Mouse (Mus musculus) left cerebral cortex, adult 8-10 months (tissue): ENCODE measurements around the gene Phf7. TPM values are rescaled to one million over a fixed set of nuclear protein-coding genes. Genes with fewer than 3 reads are reported as not detected.

Source experiments
- DNase-seq, 2 experiments: peaks; one replicate each; pipeline ENCODE4 v3.0.0; 2022; ENCODE audit warnings: low spot score in 2 of 2
- total RNA-seq, 4 experiments: library from RNA; stranded (reverse); gene quantifications; 2 replicates each; pipeline ENCODE4 v1.2.4; 2022

Phf7 gene
- 1 to 10 TPM; 5.1 to 6.3 (median 5.7) TPM for total RNA-seq

DNA sequence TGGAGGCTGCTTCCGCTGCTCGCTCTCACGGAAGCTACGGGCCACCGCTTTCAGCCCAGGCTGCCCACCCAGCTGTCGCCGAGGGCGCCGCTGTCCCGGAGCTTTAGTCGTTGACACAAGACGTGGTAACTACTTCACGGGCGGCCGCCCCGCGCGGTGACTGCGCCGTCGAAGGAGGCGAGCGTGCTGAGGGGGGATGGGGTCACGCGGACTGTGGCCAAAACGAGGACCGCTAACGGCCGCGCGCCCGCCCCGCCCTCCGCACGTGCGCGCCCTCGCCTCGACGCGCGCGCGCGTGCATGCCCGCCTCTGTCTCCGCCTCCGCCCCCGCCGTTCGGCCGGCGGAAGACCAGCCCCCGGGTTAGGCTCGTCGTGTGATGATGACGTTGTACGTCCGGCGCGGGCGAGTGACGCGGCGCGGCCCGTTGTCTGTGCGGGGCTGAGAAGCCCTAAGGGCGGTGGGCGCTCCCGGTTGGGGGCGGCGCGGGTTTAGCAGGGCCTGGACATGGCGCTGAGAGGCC lies at the start of gene Phf7, which contains the start of gene Bap1:
Phf7 (minus strand) TSS at position 234 of the 521 bp plus-strand sequence.
Bap1 (plus strand) TSS at position 367 of the 521 bp plus-strand sequence.
- DNase-seq = peak; percentile 93 to 94

DNA sequence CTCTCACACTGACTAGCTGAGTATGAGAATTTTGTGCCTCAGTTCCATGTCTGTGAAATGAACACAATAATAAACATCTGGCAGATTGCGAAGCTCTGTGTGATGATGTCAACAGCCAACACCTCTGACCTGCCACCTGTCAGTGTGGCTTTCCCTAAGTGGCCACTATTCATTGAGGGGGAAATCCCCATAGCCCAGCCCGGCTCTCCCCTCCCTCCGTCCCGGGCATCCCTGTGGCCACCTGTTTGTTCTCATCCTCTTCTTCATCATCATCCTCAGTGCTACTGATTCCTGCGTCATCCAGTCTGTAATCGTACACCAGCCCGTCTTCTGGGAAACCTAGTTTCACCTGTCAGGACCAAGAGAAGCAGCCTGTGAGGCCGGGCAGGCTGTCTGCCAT lies 34.6 kb upstream of the Phf7 start:
- DNase-seq = no peak

DNA sequence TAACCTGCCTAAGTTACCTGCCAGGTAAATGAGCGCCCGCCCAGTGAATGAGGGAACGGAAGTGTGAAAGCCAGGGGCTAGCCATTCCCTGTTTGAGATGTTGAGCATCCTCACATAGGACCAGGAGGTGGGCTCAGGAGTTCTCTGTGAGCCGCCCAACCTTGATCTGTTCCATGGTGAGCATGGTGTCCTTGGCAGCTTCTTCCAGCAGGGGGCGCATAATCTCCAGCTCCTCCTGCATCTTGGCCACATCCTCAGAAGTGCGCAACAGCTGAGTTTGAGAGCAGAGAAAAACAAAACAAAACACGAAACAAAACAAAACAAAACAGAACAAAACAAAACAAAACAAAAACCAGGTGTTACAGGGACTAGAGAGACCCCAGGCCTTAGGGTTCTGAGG lies 21.0 kb upstream of the Phf7 start:
- peak; percentile 39 to 79 for DNase-seq

DNA sequence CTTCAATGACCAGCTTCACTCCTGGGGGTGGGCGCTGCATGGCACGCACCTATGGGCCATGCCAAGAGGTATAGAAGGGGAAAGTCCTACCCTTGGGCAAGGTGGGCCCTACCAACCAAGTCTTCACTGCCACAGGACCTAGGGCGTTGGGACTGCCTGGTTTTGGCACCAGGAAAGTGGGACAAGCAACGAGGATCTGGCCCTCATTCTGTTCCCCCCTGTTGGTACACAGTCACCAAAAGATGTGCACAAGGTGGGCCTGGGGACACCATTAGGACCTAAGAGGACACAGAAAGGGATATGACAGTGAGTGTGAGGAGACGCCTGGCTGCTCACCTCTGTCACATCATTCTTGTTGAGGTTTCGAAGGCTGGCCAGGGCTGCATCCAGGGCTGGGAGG lies 20.0 kb upstream of the Phf7 start:
- DNase-seq = no peak

DNA sequence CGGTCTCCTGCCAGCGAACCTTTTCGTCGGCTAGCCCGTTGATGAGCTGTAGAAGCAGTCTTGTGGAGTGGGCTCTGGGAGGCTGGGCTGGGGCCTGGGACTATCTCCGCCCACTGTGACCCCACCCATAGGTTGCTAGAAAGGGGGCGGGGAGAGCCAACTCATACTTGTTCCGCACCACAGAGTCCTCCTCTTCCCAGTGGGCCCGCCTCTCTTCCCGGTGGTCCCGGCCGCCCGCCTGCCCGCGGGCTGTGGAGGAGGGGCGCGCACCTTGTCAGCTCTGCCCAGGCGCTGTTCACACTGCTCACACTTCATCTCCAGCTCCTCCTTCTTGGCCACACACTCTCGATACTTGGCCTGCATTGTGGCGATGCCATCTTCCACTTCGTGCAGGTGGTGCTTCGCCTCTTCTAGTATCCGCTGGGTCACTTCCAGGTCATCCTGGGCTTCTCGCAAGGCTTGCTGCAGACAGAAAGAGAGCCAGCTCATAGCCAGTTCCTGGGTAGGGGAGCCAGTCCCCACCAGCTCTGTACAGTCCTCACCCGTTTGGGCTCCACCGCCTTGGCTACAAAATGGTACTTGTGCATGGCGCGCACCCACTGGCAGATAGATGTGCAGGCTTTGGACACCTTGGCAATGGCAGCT lies 18.5 kb upstream of the Phf7 start:
- peak in 1 of 2 experiments; percentile 55 for DNase-seq

DNA sequence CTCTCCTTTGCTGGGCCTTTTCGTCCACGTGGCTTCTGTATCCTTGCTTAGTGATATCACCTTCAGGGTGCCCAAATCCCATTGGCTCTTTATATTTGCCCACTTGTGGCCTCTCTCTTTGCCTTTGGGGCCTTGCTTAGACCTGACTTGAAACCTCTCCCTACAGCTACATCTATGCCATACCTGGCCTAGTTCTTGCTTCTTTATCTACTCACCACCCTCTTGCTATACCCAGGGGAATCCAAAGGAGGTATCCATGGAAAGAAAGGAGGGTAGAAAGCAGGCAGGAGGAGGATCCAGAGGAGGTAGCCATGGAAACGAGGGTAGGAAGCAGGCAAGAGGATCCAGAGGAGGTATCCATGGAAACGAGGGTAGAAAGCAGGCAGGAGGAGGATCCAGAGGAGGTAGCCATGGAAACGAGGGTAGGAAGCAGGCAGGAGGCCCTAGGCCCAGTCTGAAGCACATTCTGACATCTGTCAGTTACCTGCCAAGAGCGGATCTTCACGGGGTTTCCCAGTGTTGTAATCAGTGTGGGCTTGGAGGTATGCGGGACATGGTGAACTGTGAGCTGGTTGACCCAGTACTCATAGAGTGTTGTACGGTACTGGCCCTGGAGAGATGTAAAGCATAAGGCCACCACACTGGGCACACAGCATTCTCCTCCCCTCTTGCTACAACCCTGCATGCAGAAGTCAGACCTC lies 17.3 kb upstream of the Phf7 start:
- peak; percentile 68 to 86 for DNase-seq

DNA sequence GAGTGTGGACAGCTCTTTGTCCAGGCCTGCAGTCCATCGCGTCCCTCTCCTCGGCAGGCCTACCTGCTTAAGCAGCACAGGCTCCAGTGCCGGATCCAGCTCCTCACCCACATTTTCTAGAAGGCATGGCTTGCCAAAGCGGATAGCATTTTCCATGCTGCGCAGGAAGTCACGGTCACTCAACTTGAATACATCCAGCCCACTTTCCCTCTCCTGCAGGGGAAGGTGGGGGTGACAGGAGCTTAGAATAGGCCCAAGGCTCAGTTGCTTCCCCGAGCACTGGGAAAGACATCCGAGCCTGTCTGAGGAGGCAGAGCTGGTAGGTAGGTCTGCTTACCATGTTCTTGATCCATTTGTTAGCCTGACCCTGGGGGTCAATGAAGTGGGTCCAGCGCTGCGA lies 16.5 kb upstream of the Phf7 start:
- peak; percentile 29 to 47 for DNase-seq

DNA sequence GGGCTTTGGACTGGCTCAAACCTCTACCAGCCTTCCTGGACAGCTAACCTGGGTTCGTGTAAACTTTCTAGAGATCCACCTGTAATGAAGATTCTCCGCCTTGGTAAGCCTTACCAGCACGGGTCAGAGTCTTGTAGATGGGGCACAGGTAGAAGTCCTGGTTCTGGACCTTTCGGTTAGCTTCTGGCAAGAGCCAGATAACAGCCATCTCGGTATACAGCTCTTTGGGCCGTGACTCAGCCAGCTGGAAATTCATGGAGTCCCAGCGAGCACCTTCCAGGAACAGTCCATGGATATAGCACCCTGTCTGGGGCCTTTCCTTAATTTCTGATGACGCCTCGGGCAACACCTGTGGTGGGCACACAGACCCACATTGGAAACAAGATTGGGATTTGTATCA lies 9.8 kb upstream of the Phf7 start:
- no peak for DNase-seq

DNA sequence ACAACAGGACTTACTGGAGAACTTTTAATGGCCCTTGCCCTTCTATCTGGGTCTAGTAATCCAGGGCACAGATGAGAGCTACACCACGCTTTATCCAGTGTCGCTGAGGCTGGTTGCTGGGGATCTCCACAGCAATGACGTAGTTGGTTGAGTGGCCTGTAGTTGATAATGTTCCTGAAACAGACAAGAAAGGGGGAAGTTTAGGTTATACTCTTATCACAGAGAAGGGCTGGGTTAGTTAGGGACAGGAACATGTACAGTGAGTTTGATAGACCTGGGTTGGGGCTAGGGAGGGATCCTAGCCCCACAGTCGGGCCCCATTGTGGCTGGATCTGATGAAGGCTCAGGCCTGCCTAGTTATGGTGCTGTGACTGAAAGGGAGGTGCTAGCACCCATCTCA lies 9.3 kb upstream of the Phf7 start:
- no peak for DNase-seq

DNA sequence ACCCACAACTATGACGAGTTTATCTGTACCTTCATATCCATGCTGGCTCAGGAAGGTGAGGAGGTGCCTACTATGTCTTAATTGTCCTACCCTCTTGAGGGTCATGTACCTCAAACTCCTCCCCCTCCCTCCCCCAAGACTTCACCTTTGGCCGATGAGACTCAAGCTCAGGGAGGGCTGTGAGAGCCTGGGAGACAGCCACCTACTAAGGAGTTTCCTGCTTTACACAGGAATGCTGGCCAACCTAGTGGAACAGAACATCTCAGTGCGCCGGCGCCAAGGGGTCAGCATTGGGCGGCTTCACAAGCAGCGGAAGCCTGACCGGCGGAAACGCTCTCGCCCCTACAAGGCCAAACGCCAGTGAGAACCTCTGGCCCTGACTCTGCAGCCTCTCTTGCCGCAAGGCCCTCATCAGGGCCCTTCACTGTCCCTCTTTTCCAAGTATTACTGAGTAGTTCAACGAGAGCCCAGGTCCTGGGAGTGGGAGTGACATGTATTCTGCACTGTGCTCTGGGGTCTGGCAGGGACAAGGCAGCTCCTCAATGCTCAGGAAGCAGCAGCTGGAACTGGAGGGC lies 7.4 kb upstream of the Phf7 start:
- DNase-seq = no peak

DNA sequence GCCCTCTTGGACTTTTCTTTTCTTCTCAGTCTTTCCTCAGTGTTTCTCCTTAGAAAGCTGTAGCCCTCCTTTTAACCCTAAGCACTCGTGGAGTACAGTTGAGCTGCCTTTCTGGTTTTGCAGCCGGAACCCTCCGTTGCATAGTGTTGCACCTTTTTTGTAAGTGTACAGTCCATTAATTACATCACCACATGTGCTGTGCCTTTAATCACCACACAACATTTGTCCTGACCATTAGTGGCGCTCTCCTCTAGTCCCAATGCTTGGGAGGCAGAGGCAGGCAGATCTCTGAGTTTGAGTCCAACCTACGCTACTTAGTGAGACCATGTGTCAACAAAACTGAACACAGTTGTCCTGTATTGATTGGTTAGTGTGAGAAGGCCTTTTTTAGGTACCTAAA lies 974 bp upstream of the Phf7 start:
- DNase-seq = no peak

DNA sequence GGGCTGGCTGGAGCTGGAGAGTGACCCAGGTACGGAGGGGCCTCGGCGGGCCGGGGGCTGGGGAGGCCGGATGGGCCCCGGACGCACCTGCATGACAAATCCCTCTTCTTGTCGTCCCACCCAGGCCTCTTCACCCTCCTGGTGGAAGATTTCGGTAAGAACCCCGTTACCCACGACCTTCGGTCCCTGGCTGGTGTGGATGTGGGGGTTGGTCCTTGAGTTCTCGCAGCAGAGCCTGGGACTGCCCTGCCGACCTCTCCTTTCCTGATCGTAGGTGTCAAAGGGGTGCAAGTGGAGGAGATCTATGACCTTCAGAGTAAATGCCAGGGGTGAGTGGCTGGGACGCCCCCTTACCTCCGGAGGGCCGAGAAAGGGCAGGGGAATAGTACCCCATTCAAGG lies 509 bp upstream of the Phf7 start:
- no peak for DNase-seq

DNA sequence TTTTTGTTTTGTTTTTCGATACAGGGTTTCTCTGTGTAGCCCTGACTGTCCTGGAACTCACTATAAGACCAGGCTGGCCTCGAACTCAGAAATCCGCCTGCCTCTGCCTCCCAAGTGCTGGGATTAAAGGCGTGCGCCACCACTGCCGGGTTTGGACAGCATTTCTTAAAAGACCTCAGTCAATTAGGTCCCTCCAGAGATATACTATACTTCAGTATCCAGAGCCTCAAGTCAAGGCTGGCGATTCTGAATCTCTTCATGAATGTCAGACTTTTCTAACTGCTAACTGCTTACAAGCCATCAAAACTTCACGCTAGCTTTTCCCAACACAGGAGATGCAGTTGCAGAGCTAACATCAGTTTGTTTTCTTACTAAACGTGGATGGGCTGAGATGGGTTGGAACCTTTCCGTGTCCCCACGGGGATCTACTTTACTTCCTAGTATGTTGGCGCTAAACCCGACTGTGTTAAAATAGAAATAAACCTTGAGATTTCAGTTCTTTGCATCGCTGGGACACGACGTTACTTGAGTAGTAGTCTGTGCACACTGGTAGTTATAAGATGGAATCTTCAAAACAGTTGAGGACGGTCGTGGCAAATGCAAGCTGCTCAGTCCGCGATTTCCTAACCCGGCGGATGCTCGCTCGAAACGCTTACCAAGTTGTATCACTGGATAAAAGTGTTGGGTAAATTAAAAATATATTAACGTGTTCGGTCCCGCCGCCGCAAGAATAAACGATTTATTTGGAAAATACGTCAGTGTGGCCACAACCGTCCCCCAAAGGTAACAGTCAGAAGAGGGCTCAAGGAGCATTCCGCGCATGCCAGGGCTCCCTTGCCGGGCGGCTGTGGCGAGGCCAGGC lies 664 bp downstream of the Phf7 start:
- no peak for DNase-seq

DNA sequence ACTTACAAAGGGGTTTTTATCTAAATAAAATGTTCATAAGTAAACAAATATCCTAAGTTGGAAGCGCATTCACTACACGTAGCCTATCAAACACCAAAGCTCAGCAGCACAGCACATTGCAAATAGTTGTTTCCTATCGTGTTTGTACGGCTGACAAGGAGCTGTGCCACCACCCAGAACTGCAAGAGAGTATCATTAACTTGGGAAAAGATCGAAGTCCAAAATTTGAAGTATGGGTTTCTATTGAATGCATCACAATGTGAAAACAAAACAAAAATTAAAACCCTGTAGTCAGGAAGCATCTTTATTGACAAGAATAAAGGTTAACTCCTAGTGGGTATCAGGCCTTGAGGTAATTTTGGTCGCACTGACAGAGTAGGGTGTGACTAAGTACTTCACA lies 2.7 kb downstream of the Phf7 start:
- DNase-seq = no peak

DNA sequence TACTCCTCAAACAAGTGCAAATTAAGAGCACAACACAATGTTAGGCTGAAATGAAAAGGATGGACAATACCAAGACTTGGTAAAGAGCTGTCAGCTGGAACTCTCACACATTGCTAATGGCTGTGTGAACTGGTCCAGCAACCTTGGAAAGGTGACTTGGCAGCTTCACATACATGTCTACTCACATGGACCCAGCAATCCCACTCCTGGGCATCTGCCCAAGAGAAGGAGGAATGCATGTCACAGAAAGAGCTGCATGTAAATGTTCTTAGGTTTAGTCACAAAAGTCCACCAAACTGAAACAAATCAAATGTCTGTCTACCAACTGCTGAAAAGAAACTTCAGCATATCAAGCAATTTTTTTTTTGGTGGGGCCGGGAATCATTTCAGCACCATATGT lies 5.2 kb downstream of the Phf7 start:
- DNase-seq = no peak

DNA sequence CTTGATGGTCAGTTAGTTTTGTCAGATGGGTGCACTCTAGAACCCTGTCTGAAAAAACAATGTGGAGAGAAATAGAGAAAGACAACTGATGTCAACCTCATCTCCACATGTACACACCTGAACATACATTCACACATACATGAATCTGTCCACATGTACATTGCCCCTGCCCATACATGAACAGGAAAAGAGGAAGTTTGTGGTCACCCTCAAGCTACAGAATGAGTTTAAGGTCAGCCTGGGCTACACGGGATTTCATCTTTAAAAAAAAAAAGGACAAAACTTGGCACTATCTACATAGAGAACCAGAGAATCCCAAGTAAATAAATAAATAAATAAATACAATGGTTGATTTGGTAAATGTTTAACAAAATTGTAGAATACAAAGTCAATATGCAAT lies 6.3 kb downstream of the Phf7 start:
- DNase-seq = no peak

DNA sequence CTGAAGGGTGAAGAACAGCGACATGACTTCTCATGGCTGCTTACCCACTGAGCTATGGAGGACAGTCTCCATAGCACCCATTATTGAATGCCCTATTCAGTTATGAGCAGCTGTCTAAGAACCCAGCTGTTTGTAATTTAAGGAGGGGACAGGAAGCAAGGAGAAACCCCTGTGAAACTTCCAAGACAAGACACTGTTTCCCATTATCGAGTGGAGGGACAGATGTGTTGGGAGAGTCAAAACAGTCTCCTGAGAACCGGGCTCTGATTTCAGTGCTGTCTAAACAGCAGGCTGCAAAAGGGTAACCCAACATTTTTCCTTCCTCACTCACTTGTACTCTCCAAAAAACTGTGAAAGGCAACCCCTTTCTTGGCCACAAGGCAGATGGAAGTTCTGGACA lies 10.6 kb downstream of the Phf7 start:
- no peak for DNase-seq

DNA sequence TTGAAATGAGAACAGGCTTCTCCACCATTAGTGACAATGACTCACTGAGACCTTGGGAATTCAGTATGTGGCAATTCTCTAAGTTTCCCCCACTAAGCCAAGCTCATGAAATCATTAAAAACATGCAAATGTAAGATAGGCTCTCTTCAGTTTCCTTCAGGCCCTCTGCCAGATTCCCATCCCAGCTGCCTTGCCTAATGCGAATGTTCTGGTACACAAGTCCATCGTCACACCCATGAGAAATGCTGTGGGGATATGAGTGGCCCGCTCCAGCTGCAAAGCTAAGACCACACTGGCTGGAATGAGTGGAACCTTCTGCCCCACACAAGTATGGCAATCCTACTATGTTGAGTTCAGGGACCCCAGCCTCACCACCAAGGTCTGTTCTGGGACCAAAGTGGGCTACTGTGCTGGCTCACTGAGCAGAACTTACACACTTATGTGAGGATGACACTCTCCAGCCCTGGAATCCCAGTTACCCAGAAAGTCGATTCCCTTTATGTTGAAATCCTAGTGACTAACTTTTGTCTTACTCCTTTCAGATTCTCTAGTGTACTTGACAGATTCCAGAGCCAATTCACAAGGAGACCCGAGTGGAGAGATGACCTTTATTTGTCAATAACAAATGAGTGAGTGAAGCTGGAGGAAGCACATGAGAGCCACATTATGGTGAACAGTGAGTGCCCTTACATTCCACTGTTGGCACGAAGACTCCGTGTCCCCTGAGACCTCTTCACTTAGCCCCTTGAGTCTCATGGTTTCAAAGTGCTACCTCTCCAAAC lies 13.8 kb downstream of the Phf7 start:
- DNase-seq = no peak

DNA sequence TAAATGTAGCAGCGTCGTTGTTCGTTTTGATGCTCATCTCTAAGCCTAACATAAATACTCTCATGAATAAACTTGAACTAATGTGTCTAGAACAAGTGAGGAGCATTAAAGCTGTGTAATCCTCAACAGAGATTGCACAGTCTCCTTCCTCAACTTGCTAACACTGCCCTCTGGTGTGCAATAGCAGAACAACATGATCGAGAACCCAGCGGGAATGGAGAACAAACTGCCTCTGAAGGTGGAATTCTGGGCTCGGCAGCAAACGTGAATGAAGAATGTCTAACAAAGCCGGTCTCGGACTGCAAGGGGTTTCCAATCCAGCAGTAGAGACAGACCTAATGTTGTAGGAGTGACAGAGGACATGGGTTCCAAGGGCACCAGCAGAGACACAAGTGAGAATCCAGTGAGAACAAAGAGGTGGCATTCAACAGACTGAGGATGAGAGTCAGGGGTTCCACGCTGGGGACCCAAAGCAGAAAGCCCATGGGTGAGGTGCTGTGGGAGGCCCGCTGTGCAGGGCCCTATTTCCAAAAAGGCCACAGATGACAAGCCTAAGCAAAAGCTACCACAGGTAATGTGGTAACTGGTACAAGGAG lies 17.0 kb downstream of the Phf7 start:
- peak in 1 of 2 experiments; percentile 66 for DNase-seq
